Mouse (Mus musculus) cortical plate, adult 2 months (tissue): ENCODE results near the gene Gfy.
A peak's percentile ranks its signal among the peaks of the same experiment; 100 is the strongest.

Experiments
- CTCF ChIP-seq: fragments of 200-500 bp; IDR thresholded peaks from 2 replicates; pipeline ENCODE4 v1.5.1; 2011; ENCODE audit warnings: mild to moderate bottlenecking, control low read depth, low read length; ENCODE audit not compliant: insufficient read depth; ENCODE audit errors: extremely low read depth
- POLR2A ChIP-seq: fragments of 200-500 bp; IDR thresholded peaks from 2 replicates; pipeline ENCODE4 v1.6.1; 2011; ENCODE audit warnings: mild to moderate bottlenecking, low read length, control low read depth; ENCODE audit not compliant: insufficient read depth; ENCODE audit errors: extremely low read depth

GRCm38 (mm10) chr7:45172974-45173373 lies 6.4 kb downstream of the Gfy start:
- TF ChIP-seq POLR2A (no peak; the same call in 1 of the 2 replicates), CTCF (peak; percentile 36)
